Mouse (Mus musculus) right cerebral cortex, postnatal 25 days (tissue): ENCODE results near the gene Lypd6.

ENCODE experiments used
- DNase-seq: peaks from one replicate; pipeline ENCODE4 v3.0.0; 2022

Lypd6 gene

DNA sequence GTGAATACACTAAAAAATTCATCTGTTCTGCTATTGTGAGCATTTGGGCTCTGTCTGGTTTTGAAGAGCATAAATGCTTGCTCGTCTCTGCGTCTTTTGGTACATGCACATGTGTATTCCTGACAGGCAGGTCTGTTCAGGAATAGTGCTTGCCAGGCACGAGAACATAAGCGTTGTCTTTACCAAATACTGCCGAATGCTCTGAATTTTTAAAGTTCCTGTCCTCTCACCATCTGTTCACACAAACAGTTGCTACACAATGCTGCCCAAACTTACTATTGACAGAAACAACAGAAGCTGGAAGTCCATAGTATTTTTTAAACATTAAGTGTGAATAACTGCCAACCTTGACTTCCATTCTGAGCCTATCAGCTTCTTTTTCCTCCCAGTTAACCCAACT lies 112.9 kb downstream of the Lypd6 start:
- DNase-seq: no peak

DNA sequence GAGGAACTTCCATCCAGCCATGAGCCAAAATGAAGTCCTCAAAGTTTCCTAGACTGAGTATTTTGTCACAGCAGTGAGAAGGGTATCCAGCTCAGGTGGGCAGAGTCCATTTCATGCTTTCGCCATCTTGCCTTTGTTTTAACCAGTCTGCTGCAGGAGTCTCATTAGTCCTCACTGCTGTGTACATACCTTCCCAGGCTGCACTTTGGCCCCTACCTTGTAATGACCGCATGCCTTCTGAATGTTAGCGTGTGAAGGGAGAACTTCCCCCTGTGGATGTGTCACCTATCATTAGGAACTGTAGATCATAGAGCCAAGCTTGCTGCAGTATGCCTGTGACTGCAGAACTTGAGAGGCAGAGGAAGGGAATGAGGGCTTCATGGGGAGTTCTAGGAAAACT lies 114.2 kb downstream of the Lypd6 start:
- DNase-seq: no peak

DNA sequence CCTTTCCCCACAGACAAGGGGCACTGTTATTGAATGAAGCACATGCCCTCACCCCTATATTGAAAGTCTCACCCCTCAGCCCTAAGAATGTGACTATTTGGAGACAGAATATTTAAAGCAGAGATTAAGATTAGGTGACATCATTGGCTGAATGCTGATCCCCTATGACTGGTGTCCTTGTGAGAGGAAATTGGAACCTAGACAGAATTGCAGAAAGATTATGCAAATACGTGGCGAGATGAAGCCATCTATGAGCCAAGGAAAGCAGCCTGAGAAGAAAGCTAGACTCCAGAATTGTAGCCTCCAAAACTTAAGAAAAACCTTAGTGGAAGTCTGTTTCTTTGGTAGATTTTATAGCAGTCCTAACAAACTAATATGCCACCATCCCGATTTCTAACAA lies 115.1 kb downstream of the Lypd6 start:
- no peak for DNase-seq

DNA sequence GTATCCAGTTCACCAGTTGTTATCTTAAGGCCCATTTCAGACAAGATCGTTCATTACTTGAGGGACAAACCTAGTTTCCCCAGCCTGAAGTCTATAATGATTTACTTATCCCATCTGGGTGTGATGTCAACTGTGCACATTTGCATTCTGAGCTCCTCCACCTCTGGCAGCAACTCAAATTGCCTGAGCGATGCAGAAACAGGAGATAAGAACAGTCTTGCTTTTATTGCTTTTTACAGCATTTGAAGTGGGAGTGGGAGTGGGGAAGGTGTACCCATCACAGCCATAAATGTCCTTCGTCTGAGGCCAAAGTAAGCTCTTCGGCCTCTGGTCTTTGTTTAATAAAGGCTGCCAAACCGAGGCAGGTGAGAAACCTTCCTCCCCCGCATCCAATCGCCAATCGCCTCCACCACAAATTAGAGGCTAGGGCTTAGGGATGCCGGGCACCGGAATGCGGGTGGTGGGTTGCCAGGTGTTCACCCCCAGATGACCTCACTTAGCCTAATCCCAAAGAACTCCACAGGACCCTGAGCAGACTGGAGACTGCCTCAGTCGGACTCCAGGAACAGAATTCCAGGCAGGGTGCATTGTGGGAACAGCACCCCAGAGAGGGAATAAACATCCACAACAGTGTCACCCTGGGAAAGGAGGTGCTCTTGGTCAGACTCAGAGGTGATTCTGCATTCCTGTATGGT lies 120.6 kb downstream of the Lypd6 start:
- DNase-seq: no peak

DNA sequence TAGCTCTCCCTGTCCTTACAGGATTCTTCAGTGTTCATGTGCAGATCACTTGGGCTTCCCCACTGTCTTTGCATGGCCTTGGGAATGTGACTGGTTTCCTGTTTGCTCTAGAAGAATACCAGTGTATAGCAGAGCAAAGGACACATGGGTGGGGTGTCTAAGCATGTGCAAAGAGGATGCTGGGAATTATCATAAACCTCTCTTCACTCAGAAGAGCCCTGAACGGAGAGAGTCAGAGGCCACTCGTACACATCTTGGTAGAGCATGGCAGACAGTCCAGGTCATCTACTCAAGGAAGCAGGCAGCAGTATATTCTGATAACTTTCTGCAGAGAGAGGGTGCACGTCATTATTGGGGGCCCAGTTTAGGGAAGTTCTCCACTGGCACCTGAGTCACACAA lies 122.6 kb downstream of the Lypd6 start:
- no peak for DNase-seq

DNA sequence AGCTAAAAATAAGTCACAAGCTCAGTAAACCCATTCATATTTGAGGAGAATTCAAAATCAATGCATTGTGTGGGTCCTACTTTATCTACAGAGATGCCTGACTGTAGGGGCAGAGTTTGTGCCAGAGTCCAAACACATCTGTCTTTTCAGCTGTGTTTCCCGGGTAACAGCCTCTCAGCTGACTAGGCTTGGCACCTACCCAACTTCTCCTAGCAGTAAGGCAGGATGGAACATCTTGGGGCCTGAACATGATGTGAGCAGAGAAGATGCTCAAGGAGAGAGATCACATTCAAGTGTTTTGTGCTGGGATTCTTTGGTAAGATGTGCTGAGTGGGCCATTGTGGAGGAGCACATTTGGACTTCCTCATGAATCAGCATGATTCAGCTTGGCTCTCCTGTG lies 130.5 kb downstream of the Lypd6 start:
- peak; percentile 21 for DNase-seq

DNA sequence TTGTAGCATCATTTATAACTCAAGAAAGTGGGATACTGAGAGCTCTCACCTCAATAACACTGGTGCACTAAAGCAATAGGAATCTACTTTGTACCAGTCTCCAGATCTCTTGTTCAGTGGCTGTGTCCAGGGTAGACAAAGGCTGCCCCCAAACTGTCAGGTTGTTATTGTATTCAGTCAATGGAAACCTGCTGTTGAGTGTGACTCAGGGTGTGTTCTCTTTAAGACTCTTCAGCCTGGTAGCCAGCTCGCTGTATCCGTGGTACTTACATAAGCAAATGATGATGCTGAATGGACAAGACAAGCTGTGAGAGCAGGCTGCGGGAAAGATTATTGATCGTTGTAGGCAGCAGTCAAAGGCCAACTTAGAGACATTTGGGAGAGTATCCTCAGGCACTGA lies 131.6 kb downstream of the Lypd6 start:
- no peak for DNase-seq

DNA sequence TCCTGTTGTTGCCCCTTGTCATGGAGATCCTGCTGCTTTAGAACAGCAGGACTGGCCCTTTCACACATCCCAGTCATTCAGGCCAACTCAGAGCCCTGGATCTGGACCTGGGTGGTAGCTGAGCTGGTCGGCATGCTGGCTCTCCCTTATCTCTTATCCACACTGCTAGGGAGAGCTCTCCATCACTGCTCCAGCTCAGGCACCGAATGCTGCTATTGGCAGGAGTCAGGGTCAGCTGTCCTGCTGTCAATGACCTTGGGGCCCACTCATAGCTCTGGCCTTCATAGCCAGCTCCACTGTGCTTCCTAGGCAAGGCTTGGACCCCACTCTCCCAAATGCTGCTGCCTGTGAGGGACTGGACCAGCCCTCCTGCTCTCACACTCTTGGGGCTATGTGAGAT lies 134.3 kb downstream of the Lypd6 start:
- no peak for DNase-seq

DNA sequence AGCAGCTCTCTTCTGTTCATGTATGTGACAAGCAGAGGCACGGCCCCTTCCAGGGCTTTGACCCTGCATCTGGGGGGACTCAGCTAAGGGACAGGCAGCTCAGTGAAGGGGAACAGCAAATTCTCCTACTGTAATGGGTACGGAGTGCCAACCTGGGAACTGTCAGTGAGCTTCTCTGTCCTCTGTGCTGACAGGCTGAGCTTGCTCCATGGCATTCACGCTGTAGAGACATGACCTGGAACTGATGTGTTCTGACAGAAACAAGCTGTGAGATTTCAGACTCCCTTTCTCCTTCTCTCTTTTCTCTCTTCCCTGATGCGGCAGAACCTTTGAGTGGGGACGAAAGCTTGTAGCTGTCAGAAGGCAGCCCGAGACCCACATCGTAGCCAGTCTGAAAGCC lies 154.3 kb downstream of the Lypd6 start:
- no peak for DNase-seq

DNA sequence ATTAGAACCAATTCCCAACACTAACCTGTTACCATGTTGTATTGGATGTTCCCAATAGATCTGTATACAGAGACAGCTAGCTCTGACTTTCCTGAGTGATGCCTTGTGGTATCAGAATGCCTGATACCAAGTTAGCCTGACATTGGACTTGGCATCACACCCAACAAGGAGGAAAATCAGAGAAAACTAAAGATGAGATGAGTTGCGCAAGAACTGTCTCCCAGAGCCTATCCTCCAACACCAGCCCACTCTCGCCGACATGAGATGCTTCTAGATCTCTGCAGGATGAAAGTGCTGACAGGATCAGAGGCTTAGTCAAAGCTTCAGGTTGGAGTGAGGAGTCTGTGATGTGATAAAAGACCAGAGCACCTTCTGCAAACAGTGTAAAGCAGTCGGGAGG lies 158.8 kb downstream of the Lypd6 start:
- DNase-seq: no peak

DNA sequence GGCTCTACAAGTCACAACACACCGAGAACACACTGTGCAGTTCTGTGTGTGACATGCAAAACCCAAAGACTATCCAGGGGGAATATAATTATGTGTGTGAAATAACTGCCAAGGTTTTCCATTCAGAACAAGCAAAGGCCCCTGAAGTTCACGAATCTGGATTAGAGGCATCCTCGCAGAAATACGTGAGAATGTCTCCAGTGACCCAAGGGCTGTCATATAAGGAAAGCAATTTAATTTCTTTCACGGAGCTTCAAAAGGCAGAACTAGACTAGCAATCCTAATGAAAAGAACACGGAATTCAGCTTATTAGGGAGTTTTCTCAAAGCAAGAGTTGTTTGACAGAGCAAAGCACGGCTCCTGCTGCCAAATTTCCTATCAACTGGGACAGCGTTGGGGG lies 167.3 kb downstream of the Lypd6 start:
- DNase-seq: no peak
